Mouse (Mus musculus) adrenal gland, postnatal 14 days (tissue): Measurements from ENCODE around the gene Klhl41. TPM values are rescaled to one million over a fixed set of nuclear protein-coding genes. Genes with fewer than 3 reads are reported as not detected.

Experiments used
- DNase-seq: peaks from one replicate; pipeline ENCODE4 v3.0.0; 2021; ENCODE audit warnings: mixed read lengths
- total RNA-seq: library from RNA; stranded (reverse); gene quantifications from 2 replicates; pipeline ENCODE4 v1.2.3, GENCODE M21; 2021

The Klhl41 gene
- total RNA-seq, 1 experiment from 2014 or later, result 0.22 TPM

DNA sequence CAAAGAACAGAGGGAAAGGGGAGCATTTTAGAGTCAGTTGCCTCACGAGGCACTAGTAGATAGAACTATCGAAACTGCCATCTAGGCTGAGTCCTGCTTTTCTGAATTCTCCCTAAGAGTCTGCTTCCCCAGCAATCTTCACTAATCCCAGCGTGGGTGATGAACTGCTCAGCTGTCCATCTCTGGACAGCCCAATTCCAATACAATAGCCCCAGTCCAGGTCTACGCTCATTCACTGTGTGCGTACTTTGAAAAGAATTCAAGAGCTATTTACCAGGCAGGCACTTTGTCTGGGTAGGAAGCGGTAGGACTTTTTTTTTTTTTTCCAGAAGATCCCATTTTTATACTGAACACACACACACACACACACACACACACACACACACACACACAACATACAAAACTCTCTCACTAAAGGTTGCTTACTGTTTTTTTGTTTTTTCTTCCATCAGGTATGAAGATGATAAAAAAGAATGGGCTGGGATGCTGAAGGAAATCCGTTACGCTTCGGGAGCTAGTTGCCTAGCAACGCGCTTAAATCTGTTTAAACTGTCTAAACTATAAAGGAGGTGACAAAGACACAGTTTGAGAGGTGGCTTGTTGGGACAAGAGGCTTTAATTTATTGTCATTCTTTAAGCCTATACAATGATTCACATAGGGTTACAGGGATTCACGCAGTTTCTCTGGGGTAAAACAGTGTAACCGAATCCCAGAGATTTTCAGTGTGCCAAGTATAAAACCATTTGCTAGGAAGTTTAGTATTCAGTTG is 13.3 kb downstream of the Klhl41 start:
- no peak for DNase-seq

DNA sequence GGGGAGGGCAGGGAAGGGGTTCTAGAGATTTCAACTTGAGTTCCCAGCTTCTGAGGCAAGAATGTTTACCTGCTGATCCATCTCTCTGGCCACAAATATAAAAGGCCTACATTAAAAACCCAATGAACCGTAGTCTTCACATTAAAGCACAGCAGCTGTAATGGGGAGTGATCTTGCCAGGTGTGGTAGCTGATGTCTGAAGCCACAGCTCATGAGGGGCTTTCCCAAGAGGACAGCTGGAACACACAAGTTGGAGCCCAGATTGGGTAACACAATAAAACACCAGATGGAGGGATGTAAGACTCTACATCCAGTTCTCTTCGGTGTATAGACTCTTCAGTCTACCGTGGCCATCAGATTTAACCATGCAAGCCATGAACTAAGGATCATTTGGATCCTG is 14.6 kb downstream of the Klhl41 start:
- DNase-seq, result no peak

DNA sequence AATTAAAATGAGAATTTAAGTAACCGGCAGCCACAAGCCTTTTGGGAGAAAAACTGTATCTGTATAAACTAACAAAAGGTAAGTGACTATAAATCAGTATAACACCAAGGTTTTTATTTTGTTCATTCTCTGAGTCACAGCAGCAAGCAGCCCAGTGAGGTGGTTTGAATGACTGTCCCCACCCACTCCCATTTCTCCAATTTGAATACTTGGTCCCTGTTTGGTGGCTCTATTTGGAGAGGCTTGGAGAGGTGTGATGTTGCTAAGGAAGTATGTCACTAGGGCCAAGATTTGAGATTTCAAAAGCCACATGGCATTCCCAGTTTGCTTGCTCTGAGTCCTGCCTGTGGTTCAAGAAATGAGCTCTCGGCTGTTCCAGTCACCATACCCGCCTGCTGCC is 20.3 kb downstream of the Klhl41 start:
- DNase-seq, result no peak

DNA sequence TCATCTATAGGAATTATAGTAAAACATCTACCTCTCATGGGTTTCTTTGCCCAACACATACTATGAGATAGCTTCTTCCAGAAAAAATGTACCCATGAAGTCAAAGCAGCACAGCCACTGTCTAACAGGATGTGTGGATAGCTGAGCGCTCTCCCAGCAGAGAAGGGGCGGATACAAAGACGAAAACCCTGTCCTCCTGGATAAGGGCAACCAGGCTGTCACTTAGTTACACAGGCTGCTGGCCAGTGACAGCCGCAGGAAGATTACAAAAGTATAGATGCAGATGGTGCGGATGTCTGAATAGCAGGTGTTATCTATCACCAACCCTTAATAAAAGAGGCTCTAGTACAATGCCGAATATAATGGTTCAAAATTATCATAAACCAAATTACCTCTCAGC is 20.9 kb downstream of the Klhl41 start:
- no peak for DNase-seq

DNA sequence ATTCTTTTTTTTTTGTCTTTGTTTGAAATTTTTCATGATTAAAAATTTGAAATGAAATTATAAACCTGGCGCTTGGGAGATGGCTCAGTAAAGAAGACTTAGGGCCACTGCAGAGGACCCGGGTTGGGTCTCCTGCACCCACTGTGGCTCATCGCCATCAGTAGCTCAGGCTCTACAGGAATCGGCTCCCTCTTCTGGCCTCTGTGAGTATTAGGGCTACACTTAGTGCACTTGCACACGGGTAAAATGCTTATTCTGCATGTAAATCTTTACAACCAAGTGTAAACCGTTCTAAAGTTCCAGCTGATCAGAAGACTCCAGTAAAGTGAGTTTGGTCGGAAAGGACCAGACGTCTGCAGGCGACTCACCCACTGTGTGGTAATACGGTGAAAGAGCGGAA is 23.6 kb downstream of the Klhl41 start:
- DNase-seq, result no peak

DNA sequence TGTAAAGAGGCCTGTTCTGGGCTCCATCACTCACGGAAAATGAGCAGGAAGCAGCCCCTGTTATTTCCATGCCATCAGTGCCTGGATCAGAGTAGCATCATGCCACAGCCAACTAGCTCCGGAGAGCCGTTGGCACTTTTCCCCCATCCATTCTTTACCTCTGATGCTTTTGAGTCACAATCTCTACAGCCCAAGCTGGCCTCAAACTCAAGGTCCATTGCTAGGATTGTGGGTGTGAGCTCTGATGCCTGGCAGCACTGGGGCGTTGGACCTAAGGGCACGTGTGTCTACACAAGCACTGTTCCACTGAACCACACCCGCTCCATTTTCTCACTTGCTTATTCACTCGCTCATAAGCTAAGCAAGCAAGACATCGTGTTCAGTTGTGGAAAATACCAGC is 30.5 kb downstream of the Klhl41 start:
- DNase-seq, result no peak

DNA sequence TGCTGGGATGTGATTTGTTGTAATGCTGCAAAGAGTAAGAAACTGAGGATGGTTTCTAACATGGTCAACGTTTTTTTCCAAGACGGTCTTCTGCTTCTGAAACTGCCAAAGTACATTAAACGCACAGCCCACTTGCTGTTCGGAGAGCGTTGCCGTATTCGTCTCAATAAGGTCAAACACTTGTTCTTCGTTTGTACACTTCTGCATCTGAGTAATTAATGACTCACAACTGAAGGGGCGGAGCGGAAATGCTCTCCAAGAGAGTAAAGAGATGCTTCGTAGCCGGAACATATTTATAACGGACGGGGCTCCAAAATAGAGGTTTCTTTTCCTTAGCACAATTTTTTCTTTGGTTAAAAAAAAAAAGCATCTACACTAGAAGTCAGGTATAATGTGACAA is 42.3 kb downstream of the Klhl41 start:
- peak; percentile 47 for DNase-seq

DNA sequence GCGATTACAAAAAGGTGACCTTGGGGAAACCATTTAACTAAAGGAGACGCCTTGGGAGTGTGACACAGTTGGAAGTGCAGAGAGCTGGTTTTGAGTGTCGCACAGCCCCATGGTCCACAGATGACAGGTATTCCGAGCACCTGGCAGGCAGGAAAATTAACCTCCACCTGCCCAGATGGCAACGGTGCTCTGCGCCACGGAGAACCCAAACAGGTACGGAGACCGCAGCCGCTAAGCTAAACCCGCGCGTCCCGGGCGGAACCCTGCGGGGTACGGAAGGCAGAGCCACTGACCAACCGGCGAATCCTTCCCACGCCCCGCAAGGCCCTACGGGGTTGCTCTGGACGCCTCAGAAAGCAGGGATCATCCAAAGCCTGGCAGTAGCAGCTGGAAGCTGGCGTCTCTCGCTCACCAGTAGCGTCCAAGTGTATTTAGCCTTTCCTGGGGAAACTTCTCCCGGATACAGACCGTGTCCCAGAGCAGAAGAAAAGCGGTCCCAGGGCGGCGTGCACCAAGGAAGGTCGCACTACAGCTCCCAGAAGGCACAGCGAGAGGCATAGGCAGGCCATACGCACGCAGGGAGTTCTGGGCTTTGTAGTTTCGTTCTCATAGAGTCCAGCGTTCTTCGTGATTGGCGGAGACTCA is 43.2 kb downstream of the Klhl41 start, which contains the start of gene Fastkd1:
Gene Fastkd1, minus strand, starts transcription at position 536 of the 645 bp plus-strand sequence.
- peak; percentile 91 for DNase-seq

DNA sequence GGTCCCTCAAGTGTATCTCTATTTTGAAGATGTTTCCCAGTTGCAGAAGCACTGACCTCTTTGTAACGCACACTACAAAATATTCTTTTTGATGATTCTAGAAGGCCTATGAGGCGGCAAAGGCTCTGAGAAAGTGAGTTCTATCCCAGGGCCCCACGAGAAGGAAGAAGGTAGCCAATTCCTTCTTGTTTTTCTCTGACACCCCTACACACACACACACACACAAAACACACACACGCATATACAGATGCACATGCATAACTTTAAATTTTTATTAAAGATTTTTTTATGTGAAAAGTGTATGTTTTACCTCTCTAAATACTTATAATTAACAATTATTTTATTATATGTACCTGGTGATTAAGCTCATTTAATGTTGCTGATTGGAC is 43.7 kb downstream of the Klhl41 start:
- DNase-seq, result no peak

DNA sequence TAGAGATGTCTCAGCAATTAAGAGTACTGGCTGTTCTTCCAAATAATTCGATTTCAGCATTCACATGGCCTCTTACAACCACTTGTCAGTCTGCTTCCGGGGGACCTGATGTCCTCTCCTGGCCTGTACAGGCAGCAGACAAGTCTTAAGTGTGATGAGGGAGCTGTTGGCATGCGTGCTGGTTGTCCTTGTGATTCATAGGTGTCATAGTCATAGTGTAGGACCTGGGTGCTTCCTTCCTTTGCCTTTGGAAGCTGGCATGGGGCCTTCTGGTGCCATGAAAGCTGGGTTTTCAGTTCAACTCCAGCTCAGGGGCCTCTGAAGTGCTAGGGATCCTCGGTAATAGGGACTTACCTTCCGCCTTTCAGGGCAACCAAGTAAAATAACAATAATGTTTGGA is 44.2 kb downstream of the Klhl41 start:
- DNase-seq, result peak; percentile 40

DNA sequence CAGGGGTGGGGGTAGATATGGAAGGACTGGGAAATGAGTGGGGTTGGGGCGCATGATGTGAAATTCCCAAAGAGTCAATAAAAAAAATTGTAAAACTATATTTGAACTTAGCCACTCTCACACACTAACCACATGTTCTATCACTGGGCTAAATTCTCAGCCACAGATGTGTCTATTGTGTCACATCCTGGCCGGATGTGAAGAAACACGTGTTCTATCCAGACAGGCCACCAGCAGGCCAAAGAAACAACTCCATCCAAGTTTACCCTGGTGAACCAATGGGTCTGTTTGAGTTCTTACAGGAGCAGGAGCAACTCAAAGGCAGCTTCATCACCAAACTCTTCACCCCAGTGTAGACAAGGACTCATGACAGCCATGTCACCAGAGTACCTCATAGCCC is 46.6 kb downstream of the Klhl41 start:
- DNase-seq, result no peak

DNA sequence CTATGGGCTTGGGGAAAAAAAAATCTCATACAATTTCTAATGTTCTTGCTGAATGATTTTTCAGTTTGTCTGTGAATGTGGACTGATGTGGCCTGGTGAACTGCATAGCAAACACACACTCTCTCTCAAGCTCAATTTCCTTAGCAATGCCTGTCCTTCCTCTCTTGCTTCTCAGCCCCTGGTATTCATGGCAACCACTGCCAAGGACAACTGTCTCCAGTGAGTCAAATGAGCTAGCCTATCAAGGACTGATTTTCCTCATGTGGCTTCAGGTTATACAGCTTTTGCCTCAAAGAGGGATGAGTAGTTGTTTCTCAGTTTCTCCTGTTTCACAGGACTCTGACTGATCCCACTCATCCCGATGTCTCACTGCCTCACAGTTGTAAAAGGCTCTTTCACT is 49.2 kb downstream of the Klhl41 start:
- DNase-seq, result peak; percentile 74

DNA sequence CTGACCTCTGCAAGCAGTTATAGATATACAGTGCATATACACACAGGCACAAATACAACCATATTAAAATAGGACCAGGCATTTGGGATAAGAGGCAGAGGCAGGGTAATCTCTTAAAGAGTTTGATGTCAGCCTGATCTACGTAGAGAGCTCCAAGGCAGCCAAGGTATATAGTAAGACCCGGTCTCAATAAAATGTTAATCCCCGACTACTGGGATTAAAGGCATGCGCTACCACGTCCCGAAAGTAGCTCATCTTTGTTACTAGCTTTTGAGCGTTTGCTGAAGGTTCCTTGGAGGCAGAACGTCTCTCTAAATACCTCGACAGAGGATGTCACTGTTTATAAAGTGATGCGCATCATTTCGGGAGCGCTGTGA is 52.3 kb downstream of the Klhl41 start, which contains the start of gene Ppig:
Gene Ppig, plus strand, starts transcription at position 273 of the 377 bp plus-strand sequence.
- DNase-seq, result no peak

DNA sequence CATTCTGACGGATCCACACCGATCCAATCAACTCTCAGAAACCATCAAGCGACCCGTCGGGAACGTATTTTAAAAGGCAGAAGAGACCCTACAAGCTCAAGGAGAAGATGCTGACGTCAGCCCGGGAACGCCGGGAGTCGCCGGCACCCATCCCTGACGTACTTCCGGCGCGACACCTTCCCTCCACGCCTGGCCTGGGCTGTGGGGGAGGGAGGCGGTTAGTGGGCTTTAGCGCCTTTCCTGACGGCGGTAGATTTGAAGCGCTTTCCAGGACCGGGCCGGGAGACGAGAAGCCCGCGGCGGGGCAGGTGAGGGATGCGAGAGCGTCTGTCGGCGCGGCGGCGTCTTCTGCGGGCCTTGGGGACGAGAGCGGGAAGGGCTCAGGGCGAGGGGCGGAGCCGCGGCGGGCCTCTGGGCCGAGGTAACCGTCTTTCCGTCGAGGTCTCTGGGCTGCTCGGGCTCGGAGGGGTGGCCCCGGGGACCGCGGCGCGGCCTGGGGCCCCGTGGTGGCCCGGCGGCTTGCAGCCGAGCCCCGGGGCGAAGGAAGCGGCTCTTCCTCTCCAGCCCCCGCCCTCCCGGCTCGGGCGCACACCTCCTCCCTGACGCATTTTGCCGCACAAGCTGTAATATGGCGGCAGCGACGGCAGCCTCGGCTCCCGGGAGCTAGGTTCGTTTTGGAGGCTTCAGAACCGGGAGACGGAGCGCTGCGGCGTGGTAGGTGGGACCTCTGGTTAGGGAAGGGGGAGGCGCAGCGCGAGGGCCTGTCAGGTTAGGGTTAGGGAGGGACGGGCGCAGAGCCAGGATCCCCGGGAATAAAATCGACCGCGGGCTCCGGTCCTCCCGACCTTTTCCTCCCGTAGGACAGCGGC is 53.0 kb downstream of the Klhl41 start:
- DNase-seq, result peak; percentile 96

DNA sequence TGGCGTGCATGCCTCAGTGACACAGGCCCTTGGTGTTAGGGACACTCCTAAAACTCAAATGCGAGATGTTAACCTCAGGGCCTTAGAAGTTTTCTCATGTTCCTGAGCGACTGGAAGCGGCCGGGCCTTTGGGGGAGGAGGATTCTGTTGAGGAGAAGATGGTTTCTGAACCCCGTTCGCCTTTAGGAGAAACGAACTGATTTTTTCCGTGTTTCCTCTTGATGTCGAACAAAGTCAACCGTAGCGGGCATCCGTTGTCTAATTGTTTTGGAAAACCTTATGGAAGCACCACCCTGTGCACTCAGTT is 53.6 kb downstream of the Klhl41 start:
- no peak for DNase-seq

Other genes starting within 250 kb of the Klhl41 start
- 0.78 and 0.83 TPM in 2 replicates for gene Lrp2, start 84.1 kb upstream of the Klhl41 start, total RNA-seq
- gene Bbs5, start 22.9 kb upstream of the Klhl41 start, total RNA-seq, result 5.1 and 9.4 TPM in 2 replicates
- 31.8 and 35.1 TPM in 2 replicates for gene Fastkd1, start 43.4 kb downstream of the Klhl41 start, total RNA-seq
- gene Ppig, start 52.4 kb downstream of the Klhl41 start, total RNA-seq, result 73.6 and 76.9 TPM in 2 replicates
- gene Ccdc173, start 119.5 kb downstream of the Klhl41 start, total RNA-seq, result 1.2 and 1.7 TPM in 2 replicates
- gene Phospho2, start 119.5 kb downstream of the Klhl41 start, total RNA-seq, result 20.8 and 22.4 TPM in 2 replicates
- 10.6 and 11.0 TPM in 2 replicates for gene Klhl23, start 151.8 kb downstream of the Klhl41 start, total RNA-seq
- 185 TPM in 2 replicates for gene Ssb, start 191.4 kb downstream of the Klhl41 start, total RNA-seq
- 22.3 and 26.6 TPM in 2 replicates for gene Mettl5, start 215.5 kb downstream of the Klhl41 start, total RNA-seq
- 67.5 and 74.4 TPM in 2 replicates for gene Ubr3, start 227.1 kb downstream of the Klhl41 start, total RNA-seq